Mouse (Mus musculus) ES-Bruce4 (cell line): ENCODE data around the gene Disp3. TPM values are rescaled to one million over a fixed set of nuclear protein-coding genes. Genes with fewer than 3 reads are reported as not detected.

Source experiments
- H3K27ac ChIP-seq: 2 replicates; pipeline ENCODE4 v1.5.1; 2012; ENCODE audit warnings: low read length, inconsistent platforms; ENCODE audit not compliant: insufficient read depth
- H3K27me3 ChIP-seq: 2 replicates; pipeline ENCODE4 v1.6.1; 2012; ENCODE audit warnings: mild to moderate bottlenecking, low read length, inconsistent platforms; ENCODE audit not compliant: control insufficient read depth, poor library complexity, insufficient read depth, severe bottlenecking
- H3K36me3 ChIP-seq: 2 replicates; pipeline ENCODE4 v1.6.1; 2012; ENCODE audit warnings: inconsistent platforms, mild to moderate bottlenecking, low read length, moderate library complexity; ENCODE audit not compliant: control insufficient read depth, poor library complexity, insufficient read depth, severe bottlenecking
- H3K4me1 ChIP-seq: one replicate; pipeline ENCODE4 v1.8.1; 2011; ENCODE audit warnings: low read length; ENCODE audit not compliant: control insufficient read depth, insufficient read depth
- H3K4me3 ChIP-seq: 2 replicates; pipeline ENCODE4 v1.5.1; 2011; ENCODE audit warnings: low read depth, mild to moderate bottlenecking, low read length
- H3K9ac ChIP-seq: 2 replicates; pipeline ENCODE4 v1.6.1; 2012; ENCODE audit warnings: low read depth, mild to moderate bottlenecking, inconsistent platforms; ENCODE audit not compliant: poor library complexity, severe bottlenecking
- H3K9me3 ChIP-seq: replicated peaks from 2 replicates; pipeline ENCODE4 v1.6.1; 2012; ENCODE audit warnings: mild to moderate bottlenecking, low read length, inconsistent platforms; ENCODE audit not compliant: control insufficient read depth, poor library complexity, insufficient read depth, severe bottlenecking
- CTCF ChIP-seq: IDR thresholded peaks from one replicate; pipeline ENCODE4 v1.8.1; 2011; ENCODE audit warnings: low read depth, low read length
- EP300 ChIP-seq: IDR thresholded peaks from 2 replicates; pipeline ENCODE4 v1.6.1; 2011; ENCODE audit warnings: low read depth, low read length; ENCODE audit not compliant: insufficient read depth
- POLR2A ChIP-seq: IDR thresholded peaks from one replicate; pipeline ENCODE4 v1.8.1; 2011; ENCODE audit warnings: low read length; ENCODE audit not compliant: insufficient read depth
- polyA plus RNA-seq: library from polyadenylated mRNA; stranded (reverse); fragments of >200 nt; gene quantifications from 2 replicates; pipeline ENCODE4 v1.2.4, GENCODE M21; 2011; ENCODE audit warnings: low read depth; ENCODE audit not compliant: missing spikeins, insufficient read depth, insufficient read length

Gene Disp3
- polyA plus RNA-seq, 1 experiment = 1.0 TPM

GRCm38 (mm10) chr4:148313601-148314000 is 25.8 kb upstream of the Disp3 start:
- Histone ChIP-seq H3K27me3 (no peaks in the 10 kb centered on the region), H3K27ac (no peak overlapping the region), H3K4me3 (no peak overlapping the region), H3K4me1 (no peaks in the 10 kb centered on the region), H3K9ac (no peak overlapping the region), H3K36me3 (no peaks in the 10 kb centered on the region), H3K9me3 (no peaks in the 10 kb centered on the region)
- TF ChIP-seq EP300 = no peak
- no peak for TF ChIP-seq CTCF
- no peak for TF ChIP-seq POLR2A

GRCm38 (mm10) chr4:148312296-148313116 is 24.7 kb upstream of the Disp3 start:
- H3K27me3 ChIP-seq = no peaks in the 10 kb centered on the region
- no peaks in the 10 kb centered on the region for H3K9me3 ChIP-seq
- no peaks in the 10 kb centered on the region for H3K4me1 ChIP-seq
- no peak for TF ChIP-seq CTCF
- no peak overlapping the region for H3K9ac ChIP-seq
- no peaks in the 10 kb centered on the region for H3K36me3 ChIP-seq
- no peak overlapping the region for H3K4me3 ChIP-seq
- H3K27ac ChIP-seq = no peak overlapping the region

GRCm38 (mm10) chr4:148310845-148311244 is 23.1 kb upstream of the Disp3 start:
- Histone ChIP-seq H3K4me1 (no peaks in the 10 kb centered on the region), H3K4me3 (no peak overlapping the region), H3K9ac (no peak overlapping the region), H3K27ac (no peak overlapping the region), H3K36me3 (no peaks in the 10 kb centered on the region), H3K27me3 (no peaks in the 10 kb centered on the region), H3K9me3 (no peaks in the 10 kb centered on the region)
- TF ChIP-seq POLR2A (no peak), EP300 (no peak), CTCF (no peak)

- H3K9ac ChIP-seq = no peak overlapping the region
- TF ChIP-seq CTCF = no peak
- no peak for TF ChIP-seq POLR2A
- no peak for TF ChIP-seq EP300
- no peaks in the 10 kb centered on the region for H3K36me3 ChIP-seq
- H3K27ac ChIP-seq = no peak overlapping the region
- no peaks in the 10 kb centered on the region for H3K4me1 ChIP-seq
- H3K4me3 ChIP-seq = no peak overlapping the region
- no peaks in the 10 kb centered on the region for H3K9me3 ChIP-seq
- no peaks in the 10 kb centered on the region for H3K27me3 ChIP-seq
Measured at GRCm38 (mm10) chr4:148310126-148310525, 22.4 kb upstream of the Disp3 start.

GRCm38 (mm10) chr4:148306406-148307083 is 18.8 kb upstream of the Disp3 start:
- no peaks in the 10 kb centered on the region for H3K4me1 ChIP-seq
- TF ChIP-seq POLR2A (no peak), EP300 (no peak), CTCF (no peak)
- H3K4me3 ChIP-seq = no peak overlapping the region
- H3K9ac ChIP-seq = no peak overlapping the region
- H3K27ac ChIP-seq = no peak overlapping the region
- no peaks in the 10 kb centered on the region for H3K9me3 ChIP-seq
- H3K27me3 ChIP-seq = no peaks in the 10 kb centered on the region
- no peaks in the 10 kb centered on the region for H3K36me3 ChIP-seq

- Histone ChIP-seq H3K27ac (no peak overlapping the region), H3K9ac (no peak overlapping the region), H3K9me3 (no peaks in the 10 kb centered on the region), H3K4me3 (no peak overlapping the region), H3K4me1 (no peaks in the 10 kb centered on the region), H3K36me3 (no peaks in the 10 kb centered on the region), H3K27me3 (no peaks in the 10 kb centered on the region)
- TF ChIP-seq CTCF = no peak
- no peak for TF ChIP-seq EP300
- no peak for TF ChIP-seq POLR2A
Measured at GRCm38 (mm10) chr4:148298720-148299119, 11.0 kb upstream of the Disp3 start.
